Mouse (Mus musculus) gastrocnemius, adult 2 months (tissue): Measurements from ENCODE around the gene Elmod3. TPM values are rescaled to one million over a fixed set of nuclear protein-coding genes. Genes with fewer than 3 reads are reported as not detected.

Source experiments
- DNase-seq: peaks from one replicate; pipeline ENCODE4 v3.0.0; 2022
- H3K27ac ChIP-seq: fragments of 200-600 bp; 2 replicates; pipeline ENCODE4 v1.8.1; 2022; ENCODE audit warnings: mild to moderate bottlenecking
- H3K4me3 ChIP-seq: fragments of 200-600 bp; 2 replicates; pipeline ENCODE4 v1.8.1; 2022; ENCODE audit warnings: mild to moderate bottlenecking, moderate library complexity
- CTCF ChIP-seq: fragments of 200-600 bp; IDR thresholded peaks from 2 replicates; pipeline ENCODE4 v1.8.1; 2022; ENCODE audit warnings: antibody characterized with exemption, mild to moderate bottlenecking, moderate library complexity
- intact Hi-C: fragments of 180-260 bp; cut with DNase I; formaldehyde crosslinking; loops from one replicate; pipeline ENCODE4 v1.15.1; 2025
- total RNA-seq, 2 experiments: library from RNA; stranded (reverse); gene quantifications; 2 replicates each; pipeline ENCODE4 v1.2.3; 2021

Gene Elmod3
- total RNA-seq, 2 experiments from 2014 or later = 7.7 to 9.8 TPM

DNA sequence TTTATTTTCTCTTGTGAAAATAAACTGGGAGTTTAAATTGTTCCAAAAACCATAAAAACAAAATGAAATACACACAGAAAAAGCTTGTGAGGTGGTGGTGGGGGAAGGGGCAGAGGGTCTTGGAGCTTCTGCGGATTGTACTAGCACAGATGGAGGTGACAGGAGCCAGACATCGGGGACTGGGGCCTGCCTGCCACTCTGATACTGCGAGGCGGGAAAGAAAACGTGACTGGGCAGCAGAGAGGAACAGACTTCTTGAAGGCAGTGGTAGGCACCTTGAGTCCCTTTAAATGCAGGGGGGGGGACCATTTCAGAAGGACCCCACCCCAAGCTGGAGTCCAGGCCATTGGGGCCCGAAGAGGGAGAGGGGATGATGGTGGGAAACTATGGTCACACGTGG lies 28.2 kb upstream of the Elmod3 start:
- Histone ChIP-seq H3K4me3 (no peak overlapping the region), H3K27ac (no peak overlapping the region)
- no peak for TF ChIP-seq CTCF
- intact Hi-C loops = no loop called here
- DNase-seq = no peak

DNA sequence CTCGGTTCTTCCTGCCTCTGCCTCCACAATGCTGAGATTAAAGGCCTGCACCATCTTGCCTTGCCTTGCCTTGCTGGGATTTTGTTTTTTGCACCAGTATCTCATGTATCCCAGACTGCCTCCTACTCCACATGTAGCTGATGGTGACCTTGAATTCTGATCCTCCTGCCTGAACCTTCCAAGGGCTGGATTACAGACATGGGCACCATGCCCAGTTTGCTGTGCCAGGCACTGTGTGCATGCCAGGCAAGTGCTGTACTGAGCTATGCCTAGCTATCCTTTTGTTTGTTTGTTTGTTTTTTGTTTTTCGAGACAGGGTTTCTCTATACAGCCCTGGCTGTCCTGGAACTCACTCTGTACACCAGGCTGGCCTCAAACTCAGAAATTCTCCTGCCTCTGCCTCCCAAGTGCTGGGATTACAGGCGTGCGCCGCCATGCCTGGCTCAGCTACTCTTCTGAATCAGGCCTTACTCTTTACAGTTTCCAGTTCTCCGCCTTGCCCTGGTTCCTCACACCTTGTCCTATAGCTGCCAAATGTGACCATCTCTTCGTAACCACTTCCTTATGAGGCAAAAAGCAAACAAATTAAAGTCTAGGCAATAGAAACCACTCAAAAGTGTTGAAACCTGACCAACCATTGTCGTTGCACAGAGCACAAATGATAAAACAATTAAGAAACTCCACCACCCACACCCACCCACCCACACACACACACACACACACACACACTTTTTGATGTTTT lies 25.6 kb upstream of the Elmod3 start:
- DNase-seq = peak; percentile 84
- TF ChIP-seq CTCF = no peak
- H3K27ac ChIP-seq = peak overlapping the region; percentile 63
- intact Hi-C loops = no loop called here
- H3K4me3 ChIP-seq = no peak overlapping the region

- no peak for TF ChIP-seq CTCF
- Histone ChIP-seq H3K4me3 (no peak overlapping the region), H3K27ac (peak overlapping the region; percentile 63; the same call in 1 of the 2 replicates)
- no peak for DNase-seq
- intact Hi-C loops = no loop called here
These were observed 24.7 kb upstream of the Elmod3 start for GRCm38 (mm10) chr6:72622917-72623316.

- Histone ChIP-seq H3K27ac (no peak overlapping the region), H3K4me3 (no peak overlapping the region)
- no peak for TF ChIP-seq CTCF
- intact Hi-C loops = no loop called here
- no peak for DNase-seq
These were observed 22.7 kb upstream of the Elmod3 start for GRCm38 (mm10) chr6:72620920-72621319.

GRCm38 (mm10) chr6:72619734-72620532 lies 21.7 kb upstream of the Elmod3 start:
- 0 out of 2 replicates have a peak overlapping the region, but pooled peaks have one; percentile 4 for H3K4me3 ChIP-seq
- H3K27ac ChIP-seq = peak overlapping the region; percentile 40; the same call in 1 of the 2 replicates
- DNase-seq = peak; percentile 10
- intact Hi-C loops = no loop called here
- TF ChIP-seq CTCF = no peak

GRCm38 (mm10) chr6:72616643-72617288 lies 18.6 kb upstream of the Elmod3 start, which contains the start of gene Tgoln1:
Gene Tgoln1 (minus strand): TSS chr6:72617000.
- peak within 1 kb of the TSS; percentile 98 for H3K27ac ChIP-seq
- H3K4me3 ChIP-seq = peak within 1 kb of the TSS; percentile 76
- intact Hi-C loops = no loop called here
- no peak for TF ChIP-seq CTCF
- peak; percentile 96 for DNase-seq

DNA sequence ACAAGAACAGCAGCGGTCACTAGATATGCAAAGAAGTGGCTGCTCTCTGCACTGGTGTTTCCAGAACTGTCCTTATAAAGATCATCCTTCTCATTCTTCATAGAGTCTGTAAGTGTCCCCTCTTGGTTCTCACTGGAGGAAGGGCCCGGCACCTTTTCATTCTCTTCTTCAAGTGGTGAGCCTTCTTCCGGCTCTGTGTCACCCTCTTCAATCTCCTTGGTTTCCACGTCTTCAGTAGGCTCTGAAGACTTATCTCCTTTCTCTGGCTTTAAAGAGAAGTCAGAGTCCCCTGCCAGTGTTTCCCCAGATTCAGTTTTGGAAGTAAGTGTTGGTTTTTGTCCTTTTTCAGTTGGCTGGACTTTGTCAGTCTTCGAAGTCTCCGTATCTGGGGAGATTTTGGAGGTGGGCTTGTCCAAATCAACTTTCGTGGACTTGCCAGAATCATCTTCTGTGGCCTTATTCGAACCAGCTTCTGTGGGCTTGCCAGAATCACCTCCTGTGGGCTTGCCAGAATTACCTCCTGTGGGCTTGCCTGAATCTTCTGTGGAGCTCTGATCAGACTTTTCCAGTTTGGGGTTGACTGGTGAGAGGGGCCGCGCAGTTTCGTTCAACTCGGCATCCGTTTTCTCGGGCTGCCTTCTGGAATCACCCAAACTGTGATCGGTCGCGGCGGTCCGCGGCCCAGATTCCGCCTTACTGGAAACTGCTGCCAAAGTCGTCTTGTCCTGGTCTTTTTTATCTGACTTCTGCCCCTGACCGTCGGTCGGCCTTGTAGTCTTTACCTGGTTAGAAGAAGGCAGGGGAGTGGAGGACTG lies 17.6 kb upstream of the Elmod3 start:
- intact Hi-C loops = no loop called here
- H3K27ac ChIP-seq = peak overlapping the region; percentile 98
- no peak for TF ChIP-seq CTCF
- no peak for DNase-seq
- H3K4me3 ChIP-seq = peak overlapping the region; percentile 76

DNA sequence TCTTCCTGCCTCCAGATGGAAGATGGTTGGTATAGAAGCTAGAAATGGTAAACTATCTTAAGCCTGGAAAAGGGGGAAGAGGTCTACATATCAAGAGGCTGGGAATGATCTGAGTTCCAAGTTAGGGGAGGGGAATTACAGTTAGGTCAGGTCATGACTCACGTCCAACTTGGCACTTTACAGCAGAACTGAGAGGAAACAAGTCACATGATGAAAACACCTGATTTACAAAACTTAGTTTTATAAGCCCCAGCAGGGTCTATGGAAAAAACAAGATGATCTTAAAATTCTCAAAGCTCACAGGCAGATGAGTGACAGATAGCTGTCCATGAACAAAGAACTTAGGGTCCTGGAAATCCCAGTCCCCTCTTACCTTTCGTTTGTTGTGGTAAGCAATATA lies 16.9 kb upstream of the Elmod3 start:
- H3K4me3 ChIP-seq = peak overlapping the region; percentile 76
- intact Hi-C loops = no loop called here
- TF ChIP-seq CTCF = no peak
- H3K27ac ChIP-seq = peak overlapping the region; percentile 98; the same call in 1 of the 2 replicates
- DNase-seq = no peak

GRCm38 (mm10) chr6:72610261-72610660 lies 12.0 kb upstream of the Elmod3 start:
- DNase-seq = no peak
- intact Hi-C loops = no loop called here
- Histone ChIP-seq H3K27ac (no peak overlapping the region), H3K4me3 (no peak overlapping the region)
- TF ChIP-seq CTCF = no peak

- DNase-seq = no peak
- Histone ChIP-seq H3K4me3 (no peak overlapping the region), H3K27ac (no peak overlapping the region)
- no peak for TF ChIP-seq CTCF
- intact Hi-C loops = no loop called here
These were observed 10.5 kb upstream of the Elmod3 start for GRCm38 (mm10) chr6:72608662-72609184.

DNA sequence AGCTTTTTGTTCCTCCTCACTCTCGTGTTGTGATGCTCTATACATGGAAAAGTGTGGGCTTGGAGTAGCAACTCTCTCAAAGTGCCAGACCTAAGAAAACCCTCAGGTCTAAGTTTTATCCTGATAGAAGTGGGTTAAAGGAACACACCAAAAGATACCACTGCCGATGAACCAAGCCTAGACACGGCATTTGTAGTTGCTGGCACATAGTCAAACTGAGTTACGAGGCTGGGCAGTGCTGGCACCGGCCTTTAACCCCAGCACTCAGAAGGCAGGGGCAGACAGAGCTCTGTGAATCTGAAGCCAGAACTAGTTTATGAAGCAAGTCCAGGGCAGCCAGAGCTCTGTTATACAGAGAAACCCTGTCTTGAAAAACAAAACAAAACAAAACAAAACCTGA lies 9.5 kb upstream of the Elmod3 start:
- H3K4me3 ChIP-seq = no peak overlapping the region
- DNase-seq = no peak
- no peak overlapping the region for H3K27ac ChIP-seq
- intact Hi-C loops = no loop called here
- TF ChIP-seq CTCF = no peak

DNA sequence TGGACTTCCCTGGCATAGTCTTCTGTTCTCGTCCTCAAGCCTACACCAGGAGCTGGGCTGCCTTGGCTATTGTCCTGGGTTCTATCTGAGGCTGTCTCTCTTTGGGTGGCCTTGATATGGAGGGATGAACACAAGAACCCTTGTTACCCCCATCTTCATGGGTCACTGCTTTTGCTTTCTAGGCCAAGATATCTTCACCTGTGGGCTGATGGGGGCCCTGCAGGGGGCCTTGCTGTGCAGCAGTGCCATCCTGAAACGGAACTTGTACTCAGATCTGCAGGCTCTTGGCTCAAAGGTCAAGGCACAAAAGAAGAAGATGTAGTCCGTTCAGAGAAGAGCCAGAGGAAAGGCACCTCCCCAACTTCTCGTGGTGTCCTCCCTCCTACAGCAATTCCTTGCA lies 8.8 kb upstream of the Elmod3 start:
- H3K27ac ChIP-seq = no peak overlapping the region
- no peak overlapping the region for H3K4me3 ChIP-seq
- DNase-seq = no peak
- intact Hi-C loops = no loop called here
- TF ChIP-seq CTCF = no peak
